Mouse (Mus musculus) kidney, adult 2 months (tissue): Measurements from ENCODE around the gene AI182371.

Experiments
- CTCF ChIP-seq: fragments of 200-500 bp; conservative IDR thresholded peaks from 2 replicates; pipeline ENCODE4 v1.5.1; 2011; ENCODE audit warnings: low read depth, mild to moderate bottlenecking, control low read depth, low read length, moderate library complexity, mixed read lengths; ENCODE audit not compliant: insufficient read depth, insufficient read length
- POLR2A ChIP-seq: fragments of 200-500 bp; IDR thresholded peaks from one replicate; pipeline ENCODE4 v1.6.1; 2011; ENCODE audit warnings: low read depth, low read length, control low read depth

DNA sequence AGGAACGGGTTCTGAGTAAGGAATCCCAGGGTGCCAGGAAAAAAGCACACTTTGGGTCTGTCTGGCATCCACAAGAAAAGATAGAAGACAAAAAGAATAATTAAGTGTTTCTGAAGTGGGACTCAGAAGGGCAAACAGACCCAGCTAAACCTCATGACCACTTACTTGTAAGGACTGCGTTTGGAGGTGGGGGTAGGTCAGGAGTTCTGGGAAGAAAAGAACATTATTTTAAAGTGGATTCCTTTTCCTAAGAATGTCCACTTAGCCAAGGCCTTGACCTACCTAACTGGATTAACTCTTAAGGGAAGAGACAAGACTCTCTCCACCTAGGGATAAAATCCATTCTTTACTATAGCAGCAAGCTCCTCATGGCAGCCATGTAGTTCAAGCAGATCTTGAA lies 28.8 kb downstream of the AI182371 start:
- no peak for TF ChIP-seq POLR2A
- TF ChIP-seq CTCF: no peak
